22 mouse cellular contexts compared by ENCODE assay signal in the genomic region with DNA sequence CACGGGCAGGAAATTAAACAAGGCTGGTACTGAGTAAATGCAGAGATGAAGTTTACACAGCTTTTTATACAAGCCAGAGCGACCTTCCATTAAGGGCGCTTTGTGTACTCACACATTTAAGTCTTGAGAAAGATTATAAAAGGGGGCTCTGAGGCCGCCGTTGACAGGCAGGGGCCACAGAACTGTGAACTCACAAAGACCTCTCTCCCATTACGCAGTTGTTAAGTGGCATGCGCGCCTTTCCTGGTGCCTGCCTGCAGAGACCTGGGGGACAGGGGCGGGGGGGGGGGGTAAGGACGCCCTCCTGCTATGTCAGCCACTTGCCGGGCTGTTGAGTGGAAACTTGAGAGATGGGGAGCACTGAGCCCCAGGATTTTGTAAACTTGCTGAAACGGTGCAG. TPM values are rescaled to one million over a fixed set of nuclear protein-coding genes. Genes with fewer than 3 reads are reported as not detected.
"Had no signal": no experiment of that assay in that cellular context is flagged by ENCODE, and none has a peak within 500 bp of the region (broad histone marks: within the 10 kb centered on the region; RNA-seq: fewer than 3 reads in every experiment).

No protein-coding gene starts in this region.

- H3K4me3 ChIP-seq: layer of hippocampus, adult 2 months; liver, embryonic 12.5 days; liver, embryonic 15.5 days; midbrain, embryonic 12.5 days; midbrain, embryonic 15.5 days; neural tube, embryonic 12.5 days; neural tube, embryonic 15.5 days had no signal

- H3K9me3 ChIP-seq: liver, embryonic 12.5 days; liver, embryonic 15.5 days; midbrain, embryonic 12.5 days; midbrain, embryonic 15.5 days; neural tube, embryonic 12.5 days; neural tube, embryonic 15.5 days had no signal

- H3K9ac ChIP-seq: liver, embryonic 12.5 days; liver, embryonic 15.5 days; midbrain, embryonic 12.5 days; midbrain, embryonic 15.5 days; neural tube, embryonic 12.5 days; neural tube, embryonic 15.5 days had no signal

- H3K4me2 ChIP-seq: liver, embryonic 12.5 days; liver, embryonic 15.5 days; midbrain, embryonic 12.5 days; midbrain, embryonic 15.5 days; neural tube, embryonic 12.5 days; neural tube, embryonic 15.5 days had no signal

- H3K27ac ChIP-seq: kidney, postnatal 0 days; layer of hippocampus, adult 2 months; liver, embryonic 12.5 days; liver, embryonic 15.5 days; macrophage; midbrain, embryonic 12.5 days; midbrain, embryonic 15.5 days; neural tube, embryonic 12.5 days; neural tube, embryonic 15.5 days had no signal

- ATAC-seq: intestine, postnatal 0 days; midbrain, embryonic 15.5 days had no signal

- DNase-seq: kidney, adult 2 months; kidney, postnatal 25 days; layer of hippocampus, adult 9-11 months; liver; lung, adult 2 months; right cerebral cortex, adult 18-20 months; right cerebral cortex, postnatal 14 days; spleen, adult 18-20 months; thymus, adult 2 months; thymus, postnatal 14 days had no signal

- H3K36me3 ChIP-seq: liver, embryonic 12.5 days; liver, embryonic 15.5 days; midbrain, embryonic 12.5 days; midbrain, embryonic 15.5 days; neural tube, embryonic 12.5 days; neural tube, embryonic 15.5 days had no signal

RNA-seq across cellular contexts. Expression of a gene that starts 3.6 kb away (rescaled TPM):
- total RNA-seq: megakaryocyte, adult 5-6 weeks had no signal
- polyA plus RNA-seq: intestine, postnatal 0 days; kidney, postnatal 0 days; limb, embryonic 11.5 days; liver, embryonic 12.5 days; liver, embryonic 15.5 days; macrophage; thymus, adult 2 months had no signal
